Mouse (Mus musculus): ENCODE results near the gene Drd3.

GRCm38 (mm10) chr16:43841236-43841635 is 87.4 kb downstream of the Drd3 start:
- TF ChIP-seq CTCF (IDR thresholded peaks at IDR 0.05; ENCODE audit: borderline replicate concordance, extremely low read depth, insufficient read depth, insufficient read length) (no peak), POLR2A (IDR thresholded peaks at IDR 0.05; ENCODE audit: borderline replicate concordance, extremely low read depth, insufficient read depth, insufficient read length, poor library complexity, severe bottlenecking) (no peak)

Measured in brain, embryonic 14.5 days (tissue).